Mouse (Mus musculus) R1 (cell line): ENCODE results near the gene Ctns.

Source experiments
- DNase-seq: peaks from one replicate; pipeline ENCODE4 v3.0.0-alpha.2; 2018; ENCODE audit warnings: low read depth, low spot score

Ctns gene

GRCm38 (mm10) chr11:73198603-73199229, at the start of gene Ctns:
Gene Ctns (minus strand): TSS chr11:73199042.
- DNase-seq: peak; percentile 93

GRCm38 (mm10) chr11:73242777-73243176, 43.9 kb upstream of the Ctns start:
- no peak for DNase-seq

- DNase-seq: no peak
Observed at GRCm38 (mm10) chr11:73242199-73242598, 43.4 kb upstream of the Ctns start.

- no peak for DNase-seq
Observed at GRCm38 (mm10) chr11:73236731-73237130, 37.9 kb upstream of the Ctns start.

GRCm38 (mm10) chr11:73235990-73236701, 37.3 kb upstream of the Ctns start:
- no peak for DNase-seq

GRCm38 (mm10) chr11:73233992-73234391, 35.1 kb upstream of the Ctns start, which contains the start of gene Trpv1:
Gene Trpv1 (plus strand): TSS chr11:73234292.
- no peak for DNase-seq

GRCm38 (mm10) chr11:73232513-73232912, 33.7 kb upstream of the Ctns start:
- no peak for DNase-seq

- DNase-seq: no peak
Observed at GRCm38 (mm10) chr11:73230081-73230480, 31.2 kb upstream of the Ctns start.

- no peak for DNase-seq
Observed at GRCm38 (mm10) chr11:73228881-73229280, 30.0 kb upstream of the Ctns start.

- no peak for DNase-seq
Observed at GRCm38 (mm10) chr11:73225856-73226255, 27.0 kb upstream of the Ctns start.

- DNase-seq: peak; percentile 86
Observed at GRCm38 (mm10) chr11:73223966-73224365, 25.1 kb upstream of the Ctns start.

- DNase-seq: peak; percentile 62
Observed at GRCm38 (mm10) chr11:73222846-73223245, 24.0 kb upstream of the Ctns start.

GRCm38 (mm10) chr11:73220651-73221050, 21.8 kb upstream of the Ctns start:
- DNase-seq: no peak

- no peak for DNase-seq
Observed at GRCm38 (mm10) chr11:73219671-73220070, 20.8 kb upstream of the Ctns start.

- no peak for DNase-seq
Observed at GRCm38 (mm10) chr11:73213956-73214355, 15.1 kb upstream of the Ctns start.

- DNase-seq: peak; percentile 63
Observed at GRCm38 (mm10) chr11:73207621-73208020, 8.8 kb upstream of the Ctns start.

- DNase-seq: no peak
Observed at GRCm38 (mm10) chr11:73205194-73205593, 6.4 kb upstream of the Ctns start.

GRCm38 (mm10) chr11:73203895-73204294, 5.1 kb upstream of the Ctns start:
- DNase-seq: no peak

GRCm38 (mm10) chr11:73201597-73201996, 2.8 kb upstream of the Ctns start:
- DNase-seq: peak; percentile 21

- no peak for DNase-seq
Observed at GRCm38 (mm10) chr11:73201021-73201420, 2.2 kb upstream of the Ctns start.

- peak; percentile 37 for DNase-seq
Observed at GRCm38 (mm10) chr11:73199879-73200278, 1.0 kb upstream of the Ctns start.

GRCm38 (mm10) chr11:73199230-73199712, 429 bp upstream of the Ctns start, which contains the start of gene Shpk:
Gene Shpk (plus strand): TSS chr11:73199460.
- peak; percentile 98 for DNase-seq

GRCm38 (mm10) chr11:73198190-73198589, 652 bp downstream of the Ctns start:
- no peak for DNase-seq
